Mouse (Mus musculus): ENCODE measurements around the gene Rangrf.
"Not testable (repeated sequence)": the region's sequence is repeated elsewhere in the genome, so short reads cannot be mapped to it uniquely, and the experiment has no call there.

The Rangrf gene

GRCm38 (mm10) chr11:68975085-68975484 lies at the start of gene Rangrf:
Gene Rangrf, minus strand, starts transcription at chr11:68975185.
- DNase-seq (ENCODE audit: low read depth, low spot score) = no peak

- no peak for DNase-seq (ENCODE audit: low read depth, low spot score)
Measured at GRCm38 (mm10) chr11:69020691-69021090, 45.7 kb upstream of the Rangrf start.

GRCm38 (mm10) chr11:69016755-69017154 lies 41.8 kb upstream of the Rangrf start:
- no peak for DNase-seq (ENCODE audit: low read depth, low spot score)

GRCm38 (mm10) chr11:69015644-69016441 lies 40.9 kb upstream of the Rangrf start, which contains the start of gene Ctc1:
Gene Ctc1, plus strand, starts transcription at chr11:69015911.
- DNase-seq (ENCODE audit: low read depth, low spot score) = peak; percentile 94

GRCm38 (mm10) chr11:69012071-69012601 lies 37.2 kb upstream of the Rangrf start:
- DNase-seq (ENCODE audit: low read depth, low spot score) = peak; percentile 90

GRCm38 (mm10) chr11:69011445-69011844 lies 36.5 kb upstream of the Rangrf start:
- not testable (repeated sequence) for DNase-seq (ENCODE audit: low read depth, low spot score)

GRCm38 (mm10) chr11:69010400-69011323 lies 35.7 kb upstream of the Rangrf start:
- no peak for DNase-seq (ENCODE audit: low read depth, low spot score)

- DNase-seq (ENCODE audit: low read depth, low spot score) = no peak
Measured at GRCm38 (mm10) chr11:69009508-69009907, 34.5 kb upstream of the Rangrf start.

- DNase-seq (ENCODE audit: low read depth, low spot score) = peak; percentile 94
Measured at GRCm38 (mm10) chr11:69008182-69009121, 33.5 kb upstream of the Rangrf start, which contains the start of gene Pfas. Gene Pfas, minus strand, starts transcription at chr11:69008460.

GRCm38 (mm10) chr11:69006575-69006974 lies 31.6 kb upstream of the Rangrf start:
- not testable (repeated sequence) for DNase-seq (ENCODE audit: low read depth, low spot score)

GRCm38 (mm10) chr11:69005193-69005592 lies 30.2 kb upstream of the Rangrf start:
- DNase-seq (ENCODE audit: low read depth, low spot score) = no peak

- no peak for DNase-seq (ENCODE audit: low read depth, low spot score)
Measured at GRCm38 (mm10) chr11:69003592-69003991, 28.6 kb upstream of the Rangrf start.

- DNase-seq (ENCODE audit: low read depth, low spot score) = not testable (repeated sequence)
Measured at GRCm38 (mm10) chr11:69002782-69003181, 27.8 kb upstream of the Rangrf start.

- no peak for DNase-seq (ENCODE audit: low read depth, low spot score)
Measured at GRCm38 (mm10) chr11:68997080-68997479, 22.1 kb upstream of the Rangrf start.

- DNase-seq (ENCODE audit: low read depth, low spot score) = no peak
Measured at GRCm38 (mm10) chr11:68994377-68994776, 19.4 kb upstream of the Rangrf start.

GRCm38 (mm10) chr11:68993122-68993521 lies 18.1 kb upstream of the Rangrf start:
- no peak for DNase-seq (ENCODE audit: low read depth, low spot score)

- no peak for DNase-seq (ENCODE audit: low read depth, low spot score)
Measured at GRCm38 (mm10) chr11:68988341-68988740, 13.4 kb upstream of the Rangrf start.

- DNase-seq (ENCODE audit: low read depth, low spot score) = no peak
Measured at GRCm38 (mm10) chr11:68987365-68987882, 12.4 kb upstream of the Rangrf start.

GRCm38 (mm10) chr11:68982639-68983369 lies 7.8 kb upstream of the Rangrf start:
- peak; percentile 70 for DNase-seq (ENCODE audit: low read depth, low spot score)

- DNase-seq (ENCODE audit: low read depth, low spot score) = no peak
Measured at GRCm38 (mm10) chr11:68980919-68981318, 5.9 kb upstream of the Rangrf start.

Data from CD4-positive helper T cell, adult 2 months (primary cell).